Mouse (Mus musculus) embryonic stem cell, embryonic (primary cell): Measurements from ENCODE around the gene Galns.
"Not testable (repeated sequence)": the region's sequence is repeated elsewhere in the genome, so short reads cannot be mapped to it uniquely, and the experiment has no call there.

Experiments used
- CTCF ChIA-PET, 4 experiments: fragments of 300-600 bp in 2 of 4; fragments of 350-600 bp in 2 of 4; sonication (Branson Sonifier 250); formaldehyde crosslinking; loops; one replicate each; lab custom pipeline; 2022; ENCODE audit warnings: inconsistent platforms in 2 of 4; lab: Charles Lee
- POLR2A ChIA-PET, 4 experiments: fragments of 300-600 bp in 2 of 4; fragments of 350-600 bp in 2 of 4; sonication (Branson Sonifier 250); formaldehyde crosslinking; loops; one replicate each; lab custom pipeline; 2022; ENCODE audit warnings: antibody characterized with exemption in 4 of 4, inconsistent platforms in 1 of 4; lab: Charles Lee

The Galns gene

GRCm38 (mm10) chr8:122585411-122585891 lies 25.8 kb downstream of the Galns start:
- ChIA-PET CTCF (interaction anchor here in 3 of 4 experiments (0.7 to 1.1 kb wide), 3 partner anchors 18 to 68 kb away, joined by 3 read pairs; partner anchors contain the start of gene Piezo1 (in 1 of the 3)), POLR2A (interaction anchor here in 3 of 4 experiments (0.7 to 7.7 kb wide), 11 partner anchors 9 to 60 kb away, joined by 3 to 92 read pairs (median 4); partner anchors contain the start of genes Cdt1 (in 2 of the 3), Galns (in 2 of the 3), Trappc2l (in 2 of the 3) and Aprt (in 1 of the 3))

GRCm38 (mm10) chr8:122584981-122585380 lies 26.3 kb downstream of the Galns start:
- POLR2A ChIA-PET: interaction anchor here in 3 of 4 experiments (0.8 to 7.7 kb wide), 8 partner anchors 9 to 60 kb away, joined by 3 to 92 read pairs (median 6); partner anchors contain the start of genes Aprt (in 1 of the 3), Cdt1 (in 1 of the 3), Galns (in 1 of the 3) and Trappc2l (in 1 of the 3)

GRCm38 (mm10) chr8:122580926-122581325 lies 30.3 kb downstream of the Galns start:
- ChIA-PET POLR2A (interaction anchor here (0.6 to 18.6 kb wide), 19 partner anchors 11 to 817 kb away, joined by 3 to 397 read pairs (median 4); partner anchors contain the start of genes Cdt1 (in 3 of the 4) and Piezo1 (in 1 of the 4)), CTCF (interaction anchor here in 3 of 4 experiments (0.5 to 0.7 kb wide), 5 partner anchors 209 to 1116 kb away, joined by 3 to 9 read pairs (median 4); no protein-coding TSS in a partner anchor)

More at GRCm38 (mm10) chr8:122584981-122585380, 26.3 kb downstream of the Galns start:
- CTCF ChIA-PET: interaction anchor here in 3 of 4 experiments (0.7 to 1.1 kb wide), 4 partner anchors 18 to 69 kb away, joined by 3 read pairs; partner anchors contain the start of gene Piezo1 (in 1 of the 3)

GRCm38 (mm10) chr8:122579196-122579595 lies 32.1 kb downstream of the Galns start:
- POLR2A ChIA-PET: interaction anchor here (0.7 to 18.6 kb wide), 9 partner anchors 10 to 57 kb away, joined by 3 to 397 read pairs (median 8); partner anchors contain the start of genes Cdt1 (in 2 of the 4) and Piezo1 (in 2 of the 4)
- CTCF ChIA-PET: interaction anchor here in 2 of 4 experiments (0.6 to 1.4 kb wide), 2 partner anchors 15 to 32 kb away, joined by 3 read pairs; partner anchors contain the start of genes Galns (in 1 of the 2) and Trappc2l (in 1 of the 2)

- CTCF ChIA-PET: interaction anchor here in 1 of 4 experiments (0.6 to 0.9 kb wide), 2 partner anchors 36 to 54 kb away, joined by 3 read pairs; no protein-coding TSS in a partner anchor
- POLR2A ChIA-PET: interaction anchor here (0.6 to 18.6 kb wide), 27 partner anchors 8 to 1416 kb away, joined by 3 to 397 read pairs (median 4); partner anchors contain the start of genes Cdt1 (in 3 of the 4), Galns (in 2 of the 4), Piezo1 (in 1 of the 4) and Trappc2l (in 1 of the 4)
These were observed 34.1 kb downstream of the Galns start for GRCm38 (mm10) chr8:122577116-122577515.

- POLR2A ChIA-PET: interaction anchor here (0.6 to 18.6 kb wide), 25 partner anchors 8 to 1416 kb away, joined by 3 to 397 read pairs (median 4); partner anchors contain the start of genes Cdt1 (in 3 of the 4), Galns (in 2 of the 4), Piezo1 (in 1 of the 4) and Trappc2l (in 1 of the 4)
- CTCF ChIA-PET: interaction anchor here in 1 of 4 experiments (0.6 kb wide), 1 partner anchor 54 kb away, joined by 3 read pairs; no protein-coding TSS in a partner anchor
These were observed 34.6 kb downstream of the Galns start, which contains the start of gene Aprt for GRCm38 (mm10) chr8:122576648-122577022. Gene Aprt (minus strand): TSS chr8:122576909.

GRCm38 (mm10) chr8:122575735-122576647 lies 35.3 kb downstream of the Galns start:
- ChIA-PET POLR2A (interaction anchor here (0.6 to 18.6 kb wide), 34 partner anchors 8 to 531 kb away, joined by 3 to 397 read pairs (median 6); partner anchors contain the start of genes Cdt1 (in 3 of the 4), Galns (in 2 of the 4), Trappc2l (in 2 of the 4) and Mvd (in 1 of the 4)), CTCF (interaction anchor here in 1 of 4 experiments (1.6 kb wide), 1 partner anchor 19 kb away, joined by 3 read pairs; no protein-coding TSS in a partner anchor)

- POLR2A ChIA-PET: interaction anchor here (0.6 to 18.6 kb wide), 48 partner anchors 8 to 724 kb away, joined by 3 to 397 read pairs (median 4); partner anchors contain the start of genes Galns (in 4 of the 4), Trappc2l (in 4 of the 4), Cdt1 (in 3 of the 4) and Ctu2 (in 1 of the 4)
- CTCF ChIA-PET: interaction anchor here in 3 of 4 experiments (0.6 to 1.6 kb wide), 6 partner anchors 10 to 458 kb away, joined by 3 to 8 read pairs (median 3); no protein-coding TSS in a partner anchor
These were observed 36.0 kb downstream of the Galns start for GRCm38 (mm10) chr8:122575286-122575685.

- CTCF ChIA-PET: interaction anchor here in 3 of 4 experiments (0.6 to 1.6 kb wide), 7 partner anchors 10 to 458 kb away, joined by 3 to 8 read pairs (median 3); partner anchors contain the start of gene Piezo1 (in 1 of the 3)
- POLR2A ChIA-PET: interaction anchor here (0.5 to 18.6 kb wide), 58 partner anchors 7 to 723 kb away, joined by 3 to 397 read pairs (median 4); partner anchors contain the start of genes Galns (in 4 of the 4), Trappc2l (in 4 of the 4), Cdt1 (in 2 of the 4) and Ctu2 (in 1 of the 4)
These were observed 36.5 kb downstream of the Galns start for GRCm38 (mm10) chr8:122574667-122575251.

- POLR2A ChIA-PET: interaction anchor here (0.6 to 18.6 kb wide), 55 partner anchors 7 to 723 kb away, joined by 3 to 397 read pairs (median 4); partner anchors contain the start of genes Cdt1 (in 2 of the 4), Galns (in 2 of the 4), Trappc2l (in 2 of the 4) and Ctu2 (in 1 of the 4)
- CTCF ChIA-PET: interaction anchor here in 2 of 4 experiments (0.6 to 1.0 kb wide), 4 partner anchors 9 to 52 kb away, joined by 3 to 8 read pairs (median 4); partner anchors contain the start of gene Piezo1 (in 1 of the 2)
These were observed 37.0 kb downstream of the Galns start for GRCm38 (mm10) chr8:122574264-122574663.

GRCm38 (mm10) chr8:122573577-122573976 lies 37.7 kb downstream of the Galns start:
- CTCF ChIA-PET: no interaction called here
- POLR2A ChIA-PET: interaction anchor here (0.6 to 18.6 kb wide), 23 partner anchors 6 to 612 kb away, joined by 3 to 397 read pairs (median 7); partner anchors contain the start of genes Cdt1 (in 2 of the 4), Dpep1 (in 1 of the 4), Galns (in 1 of the 4) and Mvd (in 1 of the 4)

GRCm38 (mm10) chr8:122573176-122573575 lies 38.1 kb downstream of the Galns start:
- CTCF ChIA-PET: not testable (repeated sequence)
- POLR2A ChIA-PET: interaction anchor here (0.6 to 18.6 kb wide), 16 partner anchors 8 to 298 kb away, joined by 3 to 397 read pairs (median 7); partner anchors contain the start of genes Cdt1 (in 1 of the 4), Galns (in 1 of the 4), Mvd (in 1 of the 4) and Piezo1 (in 1 of the 4)

- POLR2A ChIA-PET: interaction anchor here in 2 of 4 experiments (0.9 to 18.6 kb wide), 16 partner anchors 7 to 141 kb away, joined by 3 to 397 read pairs (median 6); partner anchors contain the start of genes Cdt1 (in 1 of the 2), Galns (in 1 of the 2), Mvd (in 1 of the 2) and Piezo1 (in 1 of the 2)
These were observed 38.5 kb downstream of the Galns start for GRCm38 (mm10) chr8:122572751-122573150.

GRCm38 (mm10) chr8:122571750-122572267 lies 39.5 kb downstream of the Galns start:
- CTCF ChIA-PET: interaction anchor here in 1 of 4 experiments (1.8 kb wide), 1 partner anchor 13 kb away, joined by 4 read pairs; no protein-coding TSS in a partner anchor
- POLR2A ChIA-PET: interaction anchor here in 3 of 4 experiments (0.6 to 18.6 kb wide), 16 partner anchors 11 to 565 kb away, joined by 3 to 397 read pairs (median 6); partner anchors contain the start of genes Galns (in 1 of the 3), Mvd (in 1 of the 3), Piezo1 (in 1 of the 3) and Rnf166 (in 1 of the 3)

More at GRCm38 (mm10) chr8:122572751-122573150, 38.5 kb downstream of the Galns start:
- CTCF ChIA-PET: no interaction called here

GRCm38 (mm10) chr8:122571153-122571552 lies 40.1 kb downstream of the Galns start:
- ChIA-PET CTCF (interaction anchor here in 2 of 4 experiments (0.5 to 1.8 kb wide), 2 partner anchors 12 to 570 kb away, joined by 3 to 4 read pairs; no protein-coding TSS in a partner anchor), POLR2A (interaction anchor here in 3 of 4 experiments (0.6 to 18.6 kb wide), 13 partner anchors 7 to 564 kb away, joined by 3 to 397 read pairs (median 26); partner anchors contain the start of genes Aprt (in 1 of the 3), Galns (in 1 of the 3), Piezo1 (in 1 of the 3) and Trappc2l (in 1 of the 3))
